Mouse (Mus musculus): Measurements from ENCODE around the gene I830077J02Rik. TPM values are rescaled to one million over a fixed set of nuclear protein-coding genes. Genes with fewer than 3 reads are reported as not detected.

Gene I830077J02Rik
- polyA plus RNA-seq (2014; fragmentation: Nextera tagmentation; extraction: Ambion mirVana), result 0.11 and 0.45 TPM in 2 replicates

DNA sequence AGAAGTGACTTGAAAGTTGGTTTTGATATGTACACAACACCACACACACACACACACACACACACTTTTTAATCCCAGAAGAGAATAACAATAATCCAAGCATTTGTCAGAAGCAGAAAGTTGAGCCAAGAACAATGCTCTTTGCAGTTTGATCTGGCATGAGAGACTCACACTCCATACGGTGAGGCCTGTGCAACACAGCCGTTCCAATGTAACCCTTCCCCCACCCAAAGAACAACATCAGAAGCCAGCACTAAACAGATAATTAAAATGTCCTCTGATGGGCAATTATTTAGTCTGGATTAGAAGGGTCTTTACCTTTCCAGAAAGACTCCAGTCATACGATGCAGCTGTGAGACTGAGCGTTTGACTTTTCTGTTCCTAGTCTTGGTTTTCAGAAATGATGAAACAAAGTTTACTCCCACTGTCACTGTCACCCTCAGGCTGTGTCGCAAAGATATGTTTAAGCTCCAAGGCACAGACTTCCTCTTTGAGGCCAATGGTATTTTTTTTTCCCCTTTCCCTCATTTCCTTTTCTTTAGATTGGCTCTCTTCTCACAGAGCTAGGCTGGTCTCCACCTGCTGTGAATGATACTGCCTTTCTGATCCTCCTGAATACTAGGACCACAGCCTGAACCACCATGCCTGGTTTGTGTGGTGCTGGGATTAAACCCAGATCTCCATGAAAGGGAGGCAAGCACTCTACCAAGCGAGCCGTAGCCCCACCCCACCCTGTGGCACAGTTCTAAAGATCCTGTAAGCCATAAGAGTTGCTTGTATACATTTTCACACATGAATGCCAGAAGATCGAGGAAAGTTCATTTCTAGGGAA, at the start of gene I830077J02Rik:
Gene I830077J02Rik, minus strand, starts transcription at position 425 of the 832 bp plus-strand sequence.
- no peaks in the 10 kb centered on the region for H3K9me3 ChIP-seq (ENCODE audit: control insufficient read depth, low read length)
- H3K36me3 ChIP-seq (ENCODE audit: control insufficient read depth, insufficient read depth, low read length), result 0 out of 2 replicates have a peak, but pooled peaks cover 7% of the 10 kb centered on the region
- DNase-seq (no peak), ATAC-seq (ENCODE audit: low FRiP score, low TSS enrichment) (no peak)
- 91% methylated on average over 8 of the region's 8 CpGs for WGBS
- no peak within 1 kb of the TSS for H3K4me3 ChIP-seq (replicated peaks; ENCODE audit: low read depth, low read length)
- H3K27ac ChIP-seq (replicated peaks; ENCODE audit: low read depth, low read length), result no peak within 1 kb of the TSS
- no peak within 1 kb of the TSS for H3K4me2 ChIP-seq (ENCODE audit: low read length)
- H3K4me1 ChIP-seq (ENCODE audit: control insufficient read depth, insufficient read depth, low read length), result no peaks in the 10 kb centered on the region
- no peak within 1 kb of the TSS for H3K9ac ChIP-seq (replicated peaks; ENCODE audit: low read length)
- no peaks in the 10 kb centered on the region for H3K27me3 ChIP-seq (ENCODE audit: control insufficient read depth, insufficient read depth, low read length)

DNA sequence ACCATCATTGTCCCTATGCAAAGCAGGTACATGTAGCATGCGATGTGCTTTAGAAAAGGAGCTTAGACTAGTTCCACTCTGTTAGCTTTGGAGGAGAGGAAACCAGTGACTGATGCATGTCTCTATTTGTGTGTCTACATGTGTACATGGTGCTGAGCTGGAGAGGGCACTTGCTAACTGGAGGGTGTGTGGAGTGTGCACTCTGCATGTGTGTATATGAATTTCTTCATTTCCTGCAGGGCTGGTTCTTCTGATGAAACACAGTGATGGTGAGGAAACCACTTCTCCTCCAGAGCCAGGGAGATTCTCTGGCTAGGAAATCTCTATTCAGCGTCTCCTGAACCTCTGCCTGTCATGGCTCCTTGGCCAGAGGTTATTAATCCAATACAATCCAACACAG, 41.7 kb upstream of the I830077J02Rik start:
- Histone ChIP-seq H3K9ac (replicated peaks; ENCODE audit: low read length) (no peak overlapping the region), H3K4me3 (replicated peaks; ENCODE audit: low read depth, low read length) (no peak overlapping the region), H3K36me3 (ENCODE audit: control insufficient read depth, insufficient read depth, low read length) (peaks cover 11% of the 10 kb centered on the region), H3K4me2 (ENCODE audit: low read length) (no peak overlapping the region), H3K9me3 (ENCODE audit: control insufficient read depth, low read length) (no peaks in the 10 kb centered on the region), H3K27ac (replicated peaks; ENCODE audit: low read depth, low read length) (no peak overlapping the region), H3K27me3 (ENCODE audit: control insufficient read depth, insufficient read depth, low read length) (no peaks in the 10 kb centered on the region), H3K4me1 (ENCODE audit: control insufficient read depth, insufficient read depth, low read length) (no peaks in the 10 kb centered on the region)
- WGBS, result 66% methylated on average over 2 of the region's 2 CpGs
- ATAC-seq (ENCODE audit: low FRiP score, low TSS enrichment) (no peak), DNase-seq (no peak)

DNA sequence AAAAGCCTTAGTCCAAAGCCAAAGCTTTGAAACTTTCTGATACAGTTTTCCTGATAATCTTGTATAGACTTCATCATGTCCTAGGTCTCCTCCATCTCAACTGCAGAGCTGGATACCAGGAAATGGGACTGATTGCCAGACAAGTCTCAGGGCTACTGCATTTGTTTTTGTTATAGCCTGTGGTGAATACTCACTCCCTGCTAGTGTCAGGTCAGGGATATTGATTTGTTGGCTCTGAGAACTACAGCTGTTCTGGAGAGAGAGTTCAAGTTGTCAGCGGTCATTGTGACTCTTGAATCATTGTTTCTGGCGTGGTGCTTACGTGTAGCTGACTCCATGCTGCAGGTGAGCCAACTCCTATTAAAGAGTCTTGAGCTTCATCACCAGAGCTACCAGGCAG, 40.9 kb upstream of the I830077J02Rik start, which contains the start of gene Ovgp1:
Gene Ovgp1, plus strand, starts transcription at position 301 of the 400 bp plus-strand sequence.
- WGBS, result 88% methylated on average over 3 of the region's 3 CpGs
- no peak within 1 kb of the TSS for H3K4me2 ChIP-seq (ENCODE audit: low read length)
- H3K27me3 ChIP-seq (ENCODE audit: control insufficient read depth, insufficient read depth, low read length), result no peaks in the 10 kb centered on the region
- no peaks in the 10 kb centered on the region for H3K9me3 ChIP-seq (ENCODE audit: control insufficient read depth, low read length)
- no peak within 1 kb of the TSS for H3K9ac ChIP-seq (replicated peaks; ENCODE audit: low read length)
- H3K4me3 ChIP-seq (replicated peaks; ENCODE audit: low read depth, low read length), result no peak within 1 kb of the TSS
- no peak within 1 kb of the TSS for H3K27ac ChIP-seq (replicated peaks; ENCODE audit: low read depth, low read length)
- ATAC-seq (ENCODE audit: low FRiP score, low TSS enrichment) (no peak), DNase-seq (no peak)
- no peaks in the 10 kb centered on the region for H3K4me1 ChIP-seq (ENCODE audit: control insufficient read depth, insufficient read depth, low read length)
- H3K36me3 ChIP-seq (ENCODE audit: control insufficient read depth, insufficient read depth, low read length), result peaks cover 19% of the 10 kb centered on the region

DNA sequence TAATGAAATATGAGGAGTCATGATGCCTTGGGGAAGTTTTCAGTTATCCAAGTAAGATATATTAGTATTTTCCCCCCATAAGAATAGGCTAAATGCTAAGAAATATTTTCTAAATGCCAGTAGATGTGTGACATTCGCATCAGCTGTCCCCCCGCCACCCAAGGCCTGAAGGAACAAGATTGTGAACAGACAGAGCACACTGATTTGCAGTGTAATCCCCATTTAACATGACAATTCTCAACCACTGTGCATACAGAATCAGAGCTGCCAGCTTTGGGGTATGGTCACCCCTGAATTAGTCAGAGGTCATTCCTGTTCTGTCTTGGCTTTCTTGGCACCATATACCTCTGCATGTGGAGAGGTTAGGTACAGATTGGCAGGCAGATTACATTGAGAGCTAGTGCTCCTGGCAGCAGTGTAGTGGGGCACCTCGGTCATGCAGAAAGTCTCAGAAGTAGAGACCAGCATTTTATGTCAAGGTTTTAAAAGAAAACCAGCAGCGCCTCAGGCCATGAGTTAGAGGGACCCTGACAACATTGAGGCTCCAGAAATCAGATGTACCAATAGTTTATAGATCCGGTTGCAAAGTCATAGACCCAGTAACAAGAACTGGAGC, 39.5 kb upstream of the I830077J02Rik start:
- WGBS, result 82% methylated on average over 5 of the region's 5 CpGs
- Histone ChIP-seq H3K4me1 (ENCODE audit: control insufficient read depth, insufficient read depth, low read length) (no peaks in the 10 kb centered on the region), H3K9ac (replicated peaks; ENCODE audit: low read length) (no peak overlapping the region), H3K27me3 (ENCODE audit: control insufficient read depth, insufficient read depth, low read length) (no peaks in the 10 kb centered on the region), H3K4me3 (replicated peaks; ENCODE audit: low read depth, low read length) (no peak overlapping the region), H3K27ac (replicated peaks; ENCODE audit: low read depth, low read length) (no peak overlapping the region), H3K36me3 (ENCODE audit: control insufficient read depth, insufficient read depth, low read length) (peaks cover 33% of the 10 kb centered on the region), H3K4me2 (ENCODE audit: low read length) (no peak overlapping the region), H3K9me3 (ENCODE audit: control insufficient read depth, low read length) (no peaks in the 10 kb centered on the region)
- ATAC-seq (ENCODE audit: low FRiP score, low TSS enrichment) (no peak), DNase-seq (no peak)

DNA sequence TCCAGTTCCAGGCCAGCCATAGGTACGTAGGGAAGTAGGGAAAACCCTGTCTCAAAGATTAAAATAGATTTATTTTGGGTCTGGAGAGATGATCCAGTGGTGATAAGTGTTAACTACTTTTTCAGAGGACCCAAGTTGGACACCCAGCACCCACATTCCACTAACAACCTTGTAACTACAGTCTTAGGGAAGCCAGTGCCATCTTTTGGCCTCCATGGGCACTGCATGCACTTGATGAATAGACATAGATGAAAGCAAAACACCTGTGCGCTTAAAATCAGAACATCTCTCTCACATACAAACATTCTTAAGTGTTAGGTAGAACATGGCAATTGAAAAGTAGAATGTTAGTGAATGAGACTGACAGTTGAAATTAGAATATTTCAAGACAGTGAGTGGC, 28.2 kb upstream of the I830077J02Rik start:
- WGBS, result 93% methylated on average over 2 of the region's 2 CpGs
- Histone ChIP-seq H3K4me3 (replicated peaks; ENCODE audit: low read depth, low read length) (peak overlapping the region; percentile 93; the same call in 1 of the 2 replicates), H3K27ac (replicated peaks; ENCODE audit: low read depth, low read length) (no peak overlapping the region), H3K4me1 (ENCODE audit: control insufficient read depth, insufficient read depth, low read length) (peaks cover 19% of the 10 kb centered on the region), H3K36me3 (ENCODE audit: control insufficient read depth, insufficient read depth, low read length) (peaks cover 49% of the 10 kb centered on the region), H3K9ac (replicated peaks; ENCODE audit: low read length) (no peak overlapping the region), H3K27me3 (ENCODE audit: control insufficient read depth, insufficient read depth, low read length) (no peaks in the 10 kb centered on the region), H3K9me3 (ENCODE audit: control insufficient read depth, low read length) (no peaks in the 10 kb centered on the region), H3K4me2 (ENCODE audit: low read length) (peak overlapping the region; percentile 79; the same call in 1 of the 2 replicates)
- DNase-seq (peak; percentile 25), ATAC-seq (ENCODE audit: low FRiP score, low TSS enrichment) (no peak)

DNA sequence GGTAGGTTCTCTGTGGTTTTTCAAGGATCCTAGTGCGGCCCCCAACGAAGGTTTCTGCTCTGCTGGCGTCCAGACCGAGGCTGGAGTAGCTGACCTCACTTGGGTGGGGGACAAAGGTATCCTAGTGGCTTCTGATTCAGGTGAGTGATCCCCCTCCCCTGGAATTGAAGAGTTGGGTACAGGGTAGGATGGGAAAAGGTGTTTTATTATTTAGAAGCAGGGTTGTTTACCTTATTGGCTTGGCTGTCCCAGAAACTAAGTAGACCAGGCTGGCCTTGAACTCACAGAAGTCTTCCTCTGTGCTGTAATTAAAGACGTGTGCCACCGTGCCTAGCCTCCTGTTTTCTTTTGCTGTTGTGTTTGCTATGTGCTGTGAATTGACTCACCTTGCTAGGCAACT, 27.5 kb upstream of the I830077J02Rik start, which contains the start of gene Atp5f1:
Gene Atp5f1, minus strand, starts transcription at position 101 of the 400 bp plus-strand sequence.
- DNase-seq, result no peak
- Histone ChIP-seq H3K4me1 (ENCODE audit: control insufficient read depth, insufficient read depth, low read length) (peaks cover 19% of the 10 kb centered on the region), H3K9me3 (ENCODE audit: control insufficient read depth, low read length) (no peaks in the 10 kb centered on the region), H3K27ac (replicated peaks; ENCODE audit: low read depth, low read length) (peak within 1 kb of the TSS; percentile 87), H3K4me3 (replicated peaks; ENCODE audit: low read depth, low read length) (peak within 1 kb of the TSS; percentile 93), H3K36me3 (ENCODE audit: control insufficient read depth, insufficient read depth, low read length) (peaks cover 45% of the 10 kb centered on the region), H3K9ac (replicated peaks; ENCODE audit: low read length) (peak within 1 kb of the TSS; percentile 94), H3K27me3 (ENCODE audit: control insufficient read depth, insufficient read depth, low read length) (no peaks in the 10 kb centered on the region), H3K4me2 (ENCODE audit: low read length) (peak within 1 kb of the TSS; percentile 79)
- 4% methylated on average over 6 of the region's 6 CpGs for WGBS
- ATAC-seq (ENCODE audit: low FRiP score, low TSS enrichment), result no peak

DNA sequence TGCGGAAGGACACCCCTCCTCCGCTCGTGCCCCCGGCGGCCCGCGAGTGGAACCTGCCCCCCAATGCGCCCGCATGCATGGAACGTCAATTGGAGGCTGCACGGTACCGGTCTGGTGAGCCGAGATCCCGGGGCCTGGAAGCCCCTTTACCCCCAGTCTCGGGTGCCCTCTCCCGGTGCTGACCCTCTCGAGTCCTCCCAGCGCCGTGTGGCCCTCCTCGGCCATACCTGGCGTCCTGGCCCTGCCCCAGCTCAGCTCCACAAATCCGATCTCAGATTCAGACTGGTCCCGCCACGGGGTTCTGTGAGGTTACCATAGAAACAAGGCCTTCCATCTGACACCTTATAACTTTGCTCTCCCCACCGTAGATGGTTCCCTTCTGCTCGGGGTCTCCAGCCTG, 27.1 kb upstream of the I830077J02Rik start:
- Histone ChIP-seq H3K27ac (replicated peaks; ENCODE audit: low read depth, low read length) (peak overlapping the region; percentile 80), H3K9ac (replicated peaks; ENCODE audit: low read length) (peak overlapping the region; percentile 94), H3K36me3 (ENCODE audit: control insufficient read depth, insufficient read depth, low read length) (peaks cover 45% of the 10 kb centered on the region), H3K9me3 (ENCODE audit: control insufficient read depth, low read length) (no peaks in the 10 kb centered on the region), H3K4me3 (replicated peaks; ENCODE audit: low read depth, low read length) (peak overlapping the region; percentile 93), H3K27me3 (ENCODE audit: control insufficient read depth, insufficient read depth, low read length) (no peaks in the 10 kb centered on the region), H3K4me2 (ENCODE audit: low read length) (peak overlapping the region; percentile 79), H3K4me1 (ENCODE audit: control insufficient read depth, insufficient read depth, low read length) (peaks cover 19% of the 10 kb centered on the region)
- DNase-seq (peak; percentile 61), ATAC-seq (ENCODE audit: low FRiP score, low TSS enrichment) (peak; percentile 76)
- WGBS, result under 1% methylated on average over 26 of the region's 26 CpGs

DNA sequence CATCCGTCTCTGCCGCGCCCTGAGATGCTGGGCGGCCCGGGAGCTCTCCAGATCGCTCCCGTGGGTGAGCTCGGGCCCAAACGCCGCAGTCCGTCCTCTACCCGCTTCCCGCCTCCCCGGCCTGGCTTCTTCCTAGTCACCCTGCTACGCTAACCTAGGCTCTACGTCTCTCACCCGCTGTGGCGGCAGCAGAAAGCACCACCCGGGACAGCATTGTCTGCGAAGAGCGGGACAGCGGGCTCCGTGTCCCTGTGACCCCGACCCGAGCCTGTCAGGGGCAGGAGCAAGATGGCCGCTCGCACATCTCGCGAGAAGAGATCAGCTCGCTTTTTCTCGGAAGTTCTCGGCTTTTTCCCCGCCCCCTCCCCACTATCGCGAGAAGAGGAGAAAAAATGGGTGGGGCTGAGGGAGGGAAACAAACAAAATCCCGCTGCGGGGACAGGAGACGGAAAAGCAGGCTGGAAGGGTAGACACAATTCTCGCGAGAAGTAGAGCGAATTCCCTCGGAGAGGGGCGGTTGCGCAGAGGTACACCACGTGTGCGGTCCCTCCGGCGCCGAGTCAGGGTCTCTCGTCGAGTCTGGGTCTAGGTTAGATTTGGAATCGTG, 26.6 kb upstream of the I830077J02Rik start, which contains the start of gene Wdr77:
Gene Wdr77, plus strand, starts transcription at position 396 of the 607 bp plus-strand sequence.
- under 1% methylated on average over 52 of the region's 52 CpGs for WGBS
- peak within 1 kb of the TSS; percentile 93 for H3K4me3 ChIP-seq (replicated peaks; ENCODE audit: low read depth, low read length)
- peak; percentile 97 for ATAC-seq (ENCODE audit: low FRiP score, low TSS enrichment)
- H3K9me3 ChIP-seq (ENCODE audit: control insufficient read depth, low read length), result no peaks in the 10 kb centered on the region
- H3K4me1 ChIP-seq (ENCODE audit: control insufficient read depth, insufficient read depth, low read length), result peaks cover 19% of the 10 kb centered on the region
- no peaks in the 10 kb centered on the region for H3K27me3 ChIP-seq (ENCODE audit: control insufficient read depth, insufficient read depth, low read length)
- peak; percentile 99 for DNase-seq
- peak within 1 kb of the TSS; percentile 87 for H3K27ac ChIP-seq (replicated peaks; ENCODE audit: low read depth, low read length)
- H3K9ac ChIP-seq (replicated peaks; ENCODE audit: low read length), result peak within 1 kb of the TSS; percentile 94
- H3K36me3 ChIP-seq (ENCODE audit: control insufficient read depth, insufficient read depth, low read length), result peaks cover 43% of the 10 kb centered on the region
- H3K4me2 ChIP-seq (ENCODE audit: low read length), result peak within 1 kb of the TSS; percentile 79

All from midbrain, embryonic 14.5 days (tissue).